Mouse (Mus musculus): ENCODE results near the gene Ugt3a2. TPM values are rescaled to one million over a fixed set of nuclear protein-coding genes. Genes with fewer than 3 reads are reported as not detected.

Ugt3a2 gene
- polyA plus RNA-seq (2012; ENCODE audit: low replicate concordance): not detected in 2 replicates

GRCm38 (mm10) chr15:9335341-9335740 lies at the start of gene Ugt3a2:
TSS of gene Ugt3a2 (plus strand) at chr15:9335550.

Other genes with a start within 250 kb of the Ugt3a2 start
- 0.98 and 1.5 TPM in 2 replicates for gene Lmbrd2, start 195.0 kb upstream of the Ugt3a2 start, polyA plus RNA-seq (2012; ENCODE audit: low replicate concordance)
- gene Skp2, start 180.1 kb upstream of the Ugt3a2 start, polyA plus RNA-seq (2012; ENCODE audit: low replicate concordance): 1.4 and 2.7 TPM in 2 replicates
- not detected in 2 replicates for gene Ugt3a1, start 58.7 kb upstream of the Ugt3a2 start, polyA plus RNA-seq (2012; ENCODE audit: low replicate concordance)
- 0.29 TPM in 1 of 2 replicates, not detected in the other for gene Capsl, start 100.5 kb downstream of the Ugt3a2 start, polyA plus RNA-seq (2012; ENCODE audit: low replicate concordance)
- 3.9 and 5.9 TPM in 2 replicates for gene Il7r, start 194.6 kb downstream of the Ugt3a2 start, polyA plus RNA-seq (2012; ENCODE audit: low replicate concordance)

Data from hematopoietic multipotent progenitor cell, adult 10-12 weeks (in vitro differentiated cells).